Mouse (Mus musculus) v-Abl transformed pro-B cells (cell line): ENCODE measurements around the gene Btla.

Experiments
- in situ Hi-C, 2 experiments: fragments of 400-800 bp; cut with MboI; formaldehyde crosslinking; loops; one replicate each; pipeline ENCODE4 v1.15.1; 2025; ENCODE audit not compliant: unreplicated experiment in 2 of 2

Btla gene

GRCm38 (mm10) chr16:45255183-45255861, 31.2 kb downstream of the Btla start:
- in situ Hi-C loops: no loop called here

- in situ Hi-C loops: no loop called here
Observed at GRCm38 (mm10) chr16:45256895-45257294, 32.8 kb downstream of the Btla start.

GRCm38 (mm10) chr16:45257567-45257966, 33.5 kb downstream of the Btla start:
- in situ Hi-C loops: no loop called here

GRCm38 (mm10) chr16:45259663-45260062, 35.5 kb downstream of the Btla start:
- in situ Hi-C loops: no loop called here

GRCm38 (mm10) chr16:45261321-45261720, 37.2 kb downstream of the Btla start:
- in situ Hi-C loops: no loop called here

GRCm38 (mm10) chr16:45262051-45262450, 37.9 kb downstream of the Btla start:
- in situ Hi-C loops: no loop called here

- in situ Hi-C loops: no loop called here
Observed at GRCm38 (mm10) chr16:45269886-45270285, 45.8 kb downstream of the Btla start.

GRCm38 (mm10) chr16:45283093-45283492, 59.0 kb downstream of the Btla start:
- in situ Hi-C loops: no loop called here

GRCm38 (mm10) chr16:45297806-45298205, 73.7 kb downstream of the Btla start:
- in situ Hi-C loops: no loop called here
